Mouse (Mus musculus) limb, embryonic 12.5 days (tissue): Measurements from ENCODE around the gene Nfatc4. TPM values are rescaled to one million over a fixed set of nuclear protein-coding genes. Genes with fewer than 3 reads are reported as not detected.

Experiments
- ATAC-seq: fragments of 200-750 bp; cut with Nextera tagmentation; 2 replicates; pipeline ENCODE4 v1.8.0; 2017; ENCODE audit warnings: low read depth, moderate TSS enrichment; ENCODE audit not compliant: insufficient number of reproducible peaks, insufficient read depth, low FRiP score, low TSS enrichment
- H3K27ac ChIP-seq: fragments of 300-500 bp; sonication (generic); 2 replicates; pipeline ENCODE4 v1.5.1; 2016; ENCODE audit warnings: mild to moderate bottlenecking, moderate library complexity
- H3K27me3 ChIP-seq: fragments of 300-500 bp; sonication (generic); 2 replicates; pipeline ENCODE4 v1.6.1; 2016; ENCODE audit warnings: mild to moderate bottlenecking, moderate library complexity
- H3K36me3 ChIP-seq: fragments of 300-500 bp; sonication (generic); 2 replicates; pipeline ENCODE4 v1.6.1; 2016; ENCODE audit warnings: mild to moderate bottlenecking, moderate library complexity
- H3K4me1 ChIP-seq: fragments of 300-500 bp; sonication (generic); replicated peaks from 2 replicates; pipeline ENCODE4 v1.6.1; 2016
- H3K4me2 ChIP-seq: fragments of 300-500 bp; sonication (generic); 2 replicates; pipeline ENCODE4 v1.6.1; 2016; ENCODE audit warnings: mild to moderate bottlenecking, moderate library complexity
- H3K4me3 ChIP-seq: fragments of 300-500 bp; sonication (generic); replicated peaks from 2 replicates; pipeline ENCODE4 v1.5.1; 2016; ENCODE audit warnings: mild to moderate bottlenecking
- H3K9ac ChIP-seq: fragments of 300-500 bp; sonication (generic); replicated peaks from 2 replicates; pipeline ENCODE4 v1.6.1; 2016; ENCODE audit warnings: mild to moderate bottlenecking, moderate library complexity
- H3K9me3 ChIP-seq: fragments of 300-500 bp; sonication (generic); 2 replicates; pipeline ENCODE4 v1.6.1; 2016; ENCODE audit warnings: mild to moderate bottlenecking, moderate library complexity
- WGBS: fragments of 180-500 bp; shearing (Covaris S2); methylation state at CpG from one replicate; pipeline ENCODE4 v1.1.7; 2016; 5-methylcytosine and 5-hydroxymethylcytosine counted together
- polyA plus RNA-seq: library from polyadenylated mRNA; unstranded; fragments of >200 nt; fragmentation: Nextera tagmentation; extraction: Ambion mirVana; gene quantifications from 2 replicates; pipeline ENCODE4 v1.2.1, GENCODE M21; 2016

Nfatc4 gene
- polyA plus RNA-seq, 1 experiment from 2014 or later: 151 TPM

- Histone ChIP-seq H3K9ac (peak overlapping the region; percentile 89), H3K4me2 (peak overlapping the region; percentile 98), H3K27me3 (no peaks in the 10 kb centered on the region), H3K27ac (peak overlapping the region; percentile 98), H3K36me3 (peaks cover 23% of the 10 kb centered on the region), H3K9me3 (no peaks in the 10 kb centered on the region), H3K4me3 (peak overlapping the region; percentile 78), H3K4me1 (peaks cover 64% of the 10 kb centered on the region)
- 0% methylated on average over 4 of the region's 4 CpGs for WGBS
- no peak for ATAC-seq
These were observed 32.2 kb downstream of the Nfatc4 start for GRCm38 (mm10) chr14:55855101-55855561.

- no peak overlapping the region for H3K27ac ChIP-seq
- peak overlapping the region; percentile 18; the same call in 1 of the 2 replicates for H3K4me3 ChIP-seq
- 42% methylated on average over 4 of the region's 4 CpGs for WGBS
These were observed 34.6 kb downstream of the Nfatc4 start for GRCm38 (mm10) chr14:55857588-55857987.

GRCm38 (mm10) chr14:55862186-55862585, 39.2 kb downstream of the Nfatc4 start:
- H3K9me3 ChIP-seq: no peaks in the 10 kb centered on the region
- H3K4me2 ChIP-seq: no peak overlapping the region
- H3K4me1 ChIP-seq: peaks cover 59% of the 10 kb centered on the region
- no peak overlapping the region for H3K4me3 ChIP-seq
- WGBS: 66% methylated on average over 6 of the region's 6 CpGs
- H3K9ac ChIP-seq: no peak overlapping the region
- peak overlapping the region; percentile 14; the same call in 1 of the 2 replicates for H3K27ac ChIP-seq
- H3K36me3 ChIP-seq: peaks cover 75% of the 10 kb centered on the region
- no peaks in the 10 kb centered on the region for H3K27me3 ChIP-seq
- ATAC-seq: no peak

More at GRCm38 (mm10) chr14:55857588-55857987, 34.6 kb downstream of the Nfatc4 start:
- no peaks in the 10 kb centered on the region for H3K9me3 ChIP-seq
- H3K4me1 ChIP-seq: peaks cover 68% of the 10 kb centered on the region
- no peaks in the 10 kb centered on the region for H3K27me3 ChIP-seq
- no peak overlapping the region for H3K9ac ChIP-seq
- peaks cover 34% of the 10 kb centered on the region for H3K36me3 ChIP-seq
- ATAC-seq: no peak
- peak overlapping the region; percentile 98 for H3K4me2 ChIP-seq

GRCm38 (mm10) chr14:55862970-55863369, 40.0 kb downstream of the Nfatc4 start:
- no peak overlapping the region for H3K9ac ChIP-seq
- WGBS: 89% methylated on average over 10 of the region's 10 CpGs

GRCm38 (mm10) chr14:55863773-55864172, 40.8 kb downstream of the Nfatc4 start:
- Histone ChIP-seq H3K9ac (no peak overlapping the region), H3K4me1 (peaks cover 48% of the 10 kb centered on the region), H3K9me3 (no peaks in the 10 kb centered on the region), H3K36me3 (peaks cover 79% of the 10 kb centered on the region), H3K4me2 (peak overlapping the region; percentile 2; the same call in 1 of the 2 replicates), H3K27me3 (no peaks in the 10 kb centered on the region), H3K27ac (no peak overlapping the region), H3K4me3 (no peak overlapping the region)
- WGBS: 30% methylated on average over 7 of the region's 7 CpGs
- 0 out of 2 replicates have a peak, but pooled peaks have one; percentile 9 for ATAC-seq

More at GRCm38 (mm10) chr14:55862970-55863369, 40.0 kb downstream of the Nfatc4 start:
- 0 out of 2 replicates have a peak overlapping the region, but pooled peaks have one; percentile 29 for H3K27ac ChIP-seq
- H3K36me3 ChIP-seq: peaks cover 75% of the 10 kb centered on the region
- no peak for ATAC-seq
- H3K4me3 ChIP-seq: no peak overlapping the region
- no peak overlapping the region for H3K4me2 ChIP-seq
- no peaks in the 10 kb centered on the region for H3K27me3 ChIP-seq
- peaks cover 51% of the 10 kb centered on the region for H3K4me1 ChIP-seq
- H3K9me3 ChIP-seq: no peaks in the 10 kb centered on the region

- WGBS: 39% methylated on average over 4 of the region's 4 CpGs
- Histone ChIP-seq H3K4me3 (no peak overlapping the region), H3K4me1 (peaks cover 21% of the 10 kb centered on the region), H3K9ac (no peak overlapping the region), H3K36me3 (peaks cover 99% of the 10 kb centered on the region), H3K27ac (no peak overlapping the region), H3K4me2 (no peak overlapping the region), H3K9me3 (no peaks in the 10 kb centered on the region), H3K27me3 (no peaks in the 10 kb centered on the region)
- no peak for ATAC-seq
These were observed 44.0 kb downstream of the Nfatc4 start for GRCm38 (mm10) chr14:55866962-55867361.

- Histone ChIP-seq H3K4me2 (no peak overlapping the region), H3K9me3 (no peaks in the 10 kb centered on the region), H3K27me3 (no peaks in the 10 kb centered on the region), H3K9ac (no peak overlapping the region), H3K4me3 (no peak overlapping the region), H3K36me3 (peaks cover 100% of the 10 kb centered on the region), H3K27ac (no peak overlapping the region), H3K4me1 (peaks cover 13% of the 10 kb centered on the region)
- no peak for ATAC-seq
- WGBS: 90% methylated on average over 14 of the region's 14 CpGs
These were observed 45.5 kb downstream of the Nfatc4 start for GRCm38 (mm10) chr14:55868230-55869026.

- Histone ChIP-seq H3K4me2 (no peak overlapping the region), H3K27ac (no peak overlapping the region), H3K27me3 (no peaks in the 10 kb centered on the region), H3K36me3 (peaks cover 90% of the 10 kb centered on the region), H3K4me3 (no peak overlapping the region), H3K9ac (no peak overlapping the region), H3K4me1 (peaks cover 17% of the 10 kb centered on the region), H3K9me3 (no peaks in the 10 kb centered on the region)
- 91% methylated on average over 6 of the region's 6 CpGs for WGBS
- ATAC-seq: no peak
These were observed 46.6 kb downstream of the Nfatc4 start for GRCm38 (mm10) chr14:55869538-55869937.

GRCm38 (mm10) chr14:55872039-55872438, 49.1 kb downstream of the Nfatc4 start:
- H3K27me3 ChIP-seq: no peaks in the 10 kb centered on the region
- H3K4me2 ChIP-seq: no peak overlapping the region
- H3K4me3 ChIP-seq: no peak overlapping the region
- H3K9ac ChIP-seq: no peak overlapping the region
- peaks cover 65% of the 10 kb centered on the region for H3K36me3 ChIP-seq
- ATAC-seq: no peak
- H3K4me1 ChIP-seq: peaks cover 19% of the 10 kb centered on the region
- H3K27ac ChIP-seq: no peak overlapping the region
- WGBS: 92% methylated on average over 12 of the region's 12 CpGs
- H3K9me3 ChIP-seq: no peaks in the 10 kb centered on the region

GRCm38 (mm10) chr14:55872551-55872950, 49.6 kb downstream of the Nfatc4 start:
- Histone ChIP-seq H3K4me3 (no peak overlapping the region), H3K27ac (no peak overlapping the region), H3K36me3 (peaks cover 60% of the 10 kb centered on the region), H3K9ac (no peak overlapping the region), H3K9me3 (no peaks in the 10 kb centered on the region), H3K27me3 (no peaks in the 10 kb centered on the region), H3K4me2 (no peak overlapping the region), H3K4me1 (peaks cover 24% of the 10 kb centered on the region)
- ATAC-seq: no peak
- 87% methylated on average over 17 of the region's 17 CpGs for WGBS

GRCm38 (mm10) chr14:55873242-55873713, 50.3 kb downstream of the Nfatc4 start:
- peak overlapping the region; percentile 56; the same call in 1 of the 2 replicates for H3K27ac ChIP-seq
- 84% methylated on average over 8 of the region's 8 CpGs for WGBS
- ATAC-seq: no peak; the same call in 1 of the 2 replicates
- H3K4me3 ChIP-seq: no peak overlapping the region
- H3K9me3 ChIP-seq: no peaks in the 10 kb centered on the region
- H3K9ac ChIP-seq: 0 out of 2 replicates have a peak overlapping the region, but pooled peaks have one; percentile 18
- H3K4me2 ChIP-seq: peak overlapping the region; percentile 37
- peaks cover 53% of the 10 kb centered on the region for H3K36me3 ChIP-seq
- no peaks in the 10 kb centered on the region for H3K27me3 ChIP-seq
- H3K4me1 ChIP-seq: peaks cover 31% of the 10 kb centered on the region
